ENCODE assay signal across 8 mouse cellular contexts in the genomic region with DNA sequence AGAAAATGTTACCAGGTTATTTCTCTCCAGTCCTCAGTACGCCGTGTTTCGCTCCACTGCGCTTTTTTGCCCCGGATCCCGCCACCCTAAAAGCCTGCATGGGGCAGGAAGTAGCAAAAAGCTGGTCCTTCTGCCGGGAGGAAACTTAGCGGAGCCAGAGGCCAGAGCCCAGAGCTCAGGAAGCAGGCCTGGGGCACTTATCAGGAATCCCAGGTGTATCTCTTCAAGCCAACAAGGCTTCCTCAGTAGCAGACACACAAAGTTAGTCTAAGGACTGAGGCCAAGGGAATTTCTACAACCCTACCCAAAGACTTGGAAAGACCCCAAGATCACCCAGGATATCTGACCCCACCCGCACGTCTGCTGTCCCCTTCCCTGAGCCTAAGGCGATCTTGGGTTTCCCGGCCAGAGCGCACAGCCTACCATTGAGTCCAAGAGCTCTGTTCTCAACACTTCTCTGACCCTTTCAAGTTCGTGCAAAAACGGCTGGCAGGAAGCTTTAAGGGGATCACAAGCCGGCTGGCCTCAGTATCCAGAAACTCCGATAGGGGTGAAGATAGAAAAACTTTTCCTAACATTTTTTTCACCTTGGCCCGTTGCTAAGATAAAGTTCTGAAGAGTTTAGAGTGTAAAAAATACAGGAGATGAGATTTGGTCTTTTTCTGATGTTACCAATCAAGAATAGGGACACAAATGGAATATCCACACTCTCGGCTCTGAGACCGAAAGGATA. TPM values are rescaled to one million over a fixed set of nuclear protein-coding genes. Genes with fewer than 3 reads are reported as not detected.
A peak's percentile ranks its signal among the peaks of the same experiment; 100 is the strongest.
DNase-seq lines count a peak whose midpoint lies in the region; ATAC-seq and TF ChIP-seq lines count a peak whose summit lies in the region.
"Had no signal": no experiment of that assay in that cellular context is flagged by ENCODE, and none has a peak within 500 bp of the region (broad histone marks: within the 10 kb centered on the region; RNA-seq: fewer than 3 reads in every experiment).

No protein-coding gene starts in this region.

- H3K9ac ChIP-seq in lung, postnatal 0 days (replicated peaks; ENCODE audit: low read depth) = no peak overlapping the region
- H3K9ac ChIP-seq in heart, embryonic 15.5 days = peak overlapping the region; percentile 7; the same call in 1 of the 2 replicates
- H3K9ac ChIP-seq in liver, embryonic 13.5 days = peak overlapping the region; percentile 69

- peaks cover 63% of the 10 kb centered on the region for H3K27me3 ChIP-seq in lung, postnatal 0 days (replicated peaks; ENCODE audit: insufficient read depth, low read length)
- peaks cover 85% of the 10 kb centered on the region for H3K27me3 ChIP-seq in heart, embryonic 15.5 days
- peaks cover 84% of the 10 kb centered on the region for H3K27me3 ChIP-seq in liver, embryonic 13.5 days

- H3K4me1 ChIP-seq in lung, postnatal 0 days (ENCODE audit: insufficient read depth, low read depth, low read length) = peaks cover 11% of the 10 kb centered on the region
- H3K4me1 ChIP-seq in heart, embryonic 15.5 days (replicated peaks) = peaks cover 38% of the 10 kb centered on the region
- H3K4me1 ChIP-seq in liver, embryonic 13.5 days (replicated peaks) = peaks cover 8% of the 10 kb centered on the region; the same call in 1 of the 2 replicates

- 6% methylated on average over 20 of the region's 20 CpGs for WGBS in lung, postnatal 0 days
- WGBS in heart, embryonic 15.5 days = 5% methylated on average over 20 of the region's 20 CpGs
- 3% methylated on average over 20 of the region's 20 CpGs for WGBS in liver, embryonic 13.5 days (ENCODE audit: insufficient replicate concordance)

- intact Hi-C loops in left cerebral cortex, postnatal 10 days (cut with DNase I) = loop anchor here (2.0 kb wide), 1 partner anchor 273 kb away; no protein-coding TSS in a partner anchor

- no peak for TF ChIP-seq EP300 in lung, postnatal 0 days (IDR thresholded peaks at IDR 0.05)

- peak; percentile 16 for DNase-seq in lung, postnatal 0 days (ENCODE audit: low spot score)
- no peak for DNase-seq in lung, postnatal 25 days (ENCODE audit: low spot score)
- DNase-seq in liver, embryonic 13.5 days = no peak
- no peak for DNase-seq in cerebellum, postnatal 25 days
- DNase-seq in layer of hippocampus, adult 9-11 months = no peak
- DNase-seq in left cerebral cortex, postnatal 10 days (ENCODE audit: extremely low spot score in 1 of 2, low spot score in 2 of 2) = no peak

- H3K27ac ChIP-seq in lung, postnatal 0 days (ENCODE audit: low read length) = no peak overlapping the region
- no peak overlapping the region for H3K27ac ChIP-seq in heart, embryonic 15.5 days
- peak overlapping the region; percentile 72; the same call in 1 of the 2 replicates for H3K27ac ChIP-seq in liver, embryonic 13.5 days

- H3K4me3 ChIP-seq in lung, postnatal 0 days (ENCODE audit: low read depth, low read length) = peak overlapping the region; percentile 50
- H3K4me3 ChIP-seq in heart, embryonic 15.5 days = peak overlapping the region; percentile 57
- H3K4me3 ChIP-seq in liver, embryonic 13.5 days (replicated peaks) = peak overlapping the region; percentile 59
- H3K4me3 ChIP-seq: myocyte had no signal

- H3K9me3 ChIP-seq in lung, postnatal 0 days (ENCODE audit: low read length) = no peaks in the 10 kb centered on the region
- no peaks in the 10 kb centered on the region for H3K9me3 ChIP-seq in heart, embryonic 15.5 days (replicated peaks)
- no peaks in the 10 kb centered on the region for H3K9me3 ChIP-seq in liver, embryonic 13.5 days (replicated peaks)

- no peak for TF ChIP-seq CTCF in lung, postnatal 0 days (IDR thresholded peaks at IDR 0.05)

- no peaks in the 10 kb centered on the region for H3K36me3 ChIP-seq in lung, postnatal 0 days (ENCODE audit: insufficient read depth, low read length)
- H3K36me3 ChIP-seq in heart, embryonic 15.5 days = no peaks in the 10 kb centered on the region
- no peaks in the 10 kb centered on the region for H3K36me3 ChIP-seq in liver, embryonic 13.5 days

- ATAC-seq in lung, postnatal 0 days = no peak
- ATAC-seq in heart, embryonic 15.5 days (replicated peaks; ENCODE audit: insufficient number of reproducible peaks, insufficient read depth, low FRiP score, low read depth) = no peak
- no peak for ATAC-seq in liver, embryonic 13.5 days (ENCODE audit: low read depth)

- H3K4me2 ChIP-seq in lung, postnatal 0 days (replicated peaks; ENCODE audit: low read depth, low read length) = peak overlapping the region; percentile 78
- peak overlapping the region; percentile 96 for H3K4me2 ChIP-seq in heart, embryonic 15.5 days
- H3K4me2 ChIP-seq in liver, embryonic 13.5 days = peak overlapping the region; percentile 55

RNA-seq across cellular contexts. Expression of gene Nr5a2, which starts 12.7 kb away (rescaled TPM):
- polyA plus RNA-seq in lung, postnatal 0 days (2015; fragmentation: Nextera tagmentation; extraction: Ambion mirVana) = 0.54 and 0.64 TPM in 2 replicates
- 0.30 and 0.39 TPM in 2 replicates for polyA plus RNA-seq in heart, embryonic 15.5 days (2015; fragmentation: Nextera tagmentation; extraction: Ambion mirVana)
- polyA plus RNA-seq in liver, embryonic 13.5 days (2015; fragmentation: Nextera tagmentation; extraction: Ambion mirVana) = 1.4 and 2.6 TPM in 2 replicates
- total RNA-seq in left cerebral cortex, postnatal 10 days (2021) = under 1 TPM; 0.26 to 0.34 TPM
- polyA plus RNA-seq: myocyte had no signal
